In the genomic region with DNA sequence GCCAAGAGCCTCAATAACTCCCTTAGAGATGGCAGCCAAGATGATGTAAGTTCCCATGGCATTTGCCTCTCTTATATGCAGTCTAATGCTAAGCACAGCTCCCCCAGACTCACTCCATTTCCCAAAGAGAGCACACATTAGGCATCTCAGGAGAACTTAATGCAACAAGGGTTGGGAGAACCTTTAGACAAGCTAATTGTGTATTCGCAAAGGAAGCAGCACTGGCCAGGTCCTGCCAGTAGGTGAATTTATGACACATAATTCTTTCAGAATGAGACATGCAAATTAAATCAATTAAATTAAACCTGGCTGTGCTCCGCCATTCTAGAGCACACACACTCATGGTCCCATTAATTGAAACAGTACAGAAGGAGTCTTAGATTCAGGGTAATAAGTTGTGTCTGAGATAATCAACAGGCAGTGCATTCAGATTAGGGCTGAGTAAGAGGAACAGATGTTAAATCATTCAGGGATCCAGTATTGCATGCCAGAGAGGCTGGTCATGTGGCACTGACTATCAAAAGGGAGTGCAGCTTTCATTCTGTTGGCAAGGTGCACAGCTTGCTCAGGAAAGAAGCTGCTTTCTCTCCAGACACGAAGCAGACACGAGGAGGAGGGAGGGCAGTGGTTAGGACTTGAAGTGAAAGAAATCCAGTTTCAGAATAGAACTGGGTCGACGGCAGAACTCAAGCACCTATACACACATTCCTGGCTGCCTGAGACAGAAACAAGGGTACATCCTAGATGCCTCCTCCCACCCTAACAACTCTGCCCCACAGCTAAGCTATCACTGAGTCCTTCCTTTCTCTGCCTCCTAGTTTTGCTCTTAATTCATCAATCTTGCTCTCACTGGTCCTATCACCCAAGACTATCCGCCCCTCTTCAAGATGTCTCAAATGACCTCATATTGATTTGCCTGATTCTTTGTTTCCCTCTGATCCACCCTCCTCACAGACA, we compare ENCODE assay signal across 9 mouse cellular contexts.
A peak's percentile ranks its signal among the peaks of the same experiment; 100 is the strongest.
DNase-seq lines count a peak whose midpoint lies in the region; ATAC-seq lines count a peak whose summit lies in the region.
"Had no signal": no experiment of that assay in that cellular context is flagged by ENCODE, and none has a peak within 500 bp of the region (broad histone marks: within the 10 kb centered on the region; RNA-seq: fewer than 3 reads in every experiment).

No protein-coding gene starts in this region.

- WGBS in heart, embryonic 11.5 days (ENCODE audit: insufficient replicate concordance): 75% methylated on average over 7 of the region's 7 CpGs

- no peaks in the 10 kb centered on the region for H3K4me1 ChIP-seq in heart, embryonic 11.5 days (ENCODE audit: control insufficient read depth, insufficient read depth, low read length)
- H3K4me1 ChIP-seq: embryonic facial prominence, embryonic 12.5 days had no signal

- no peaks in the 10 kb centered on the region for H3K9me3 ChIP-seq in heart, embryonic 11.5 days (replicated peaks; ENCODE audit: control insufficient read depth, low read length)
- H3K9me3 ChIP-seq: embryonic facial prominence, embryonic 12.5 days had no signal

- no peak overlapping the region for H3K9ac ChIP-seq in heart, embryonic 11.5 days (ENCODE audit: low read depth, low read length)
- H3K9ac ChIP-seq: embryonic facial prominence, embryonic 12.5 days had no signal

- H3K36me3 ChIP-seq in heart, embryonic 11.5 days (ENCODE audit: control insufficient read depth, insufficient read depth, low read length): no peaks in the 10 kb centered on the region
- H3K36me3 ChIP-seq: embryonic facial prominence, embryonic 12.5 days had no signal

- intact Hi-C loops in left cerebral cortex, postnatal 25 days (cut with DNase I): loop anchor here (5.0 kb wide), 1 partner anchor 98 kb away; no protein-coding TSS in a partner anchor

- ATAC-seq in heart, embryonic 11.5 days (replicated peaks; ENCODE audit: insufficient number of reproducible peaks, low FRiP score, low TSS enrichment): no peak

- H3K4me2 ChIP-seq in heart, embryonic 11.5 days: no peak overlapping the region
- H3K4me2 ChIP-seq: embryonic facial prominence, embryonic 12.5 days had no signal

- H3K4me3 ChIP-seq in heart, embryonic 11.5 days (ENCODE audit: low read depth, low read length): no peak overlapping the region
- H3K4me3 ChIP-seq: embryonic facial prominence, embryonic 12.5 days had no signal

- DNase-seq in heart, adult 8-10 months (ENCODE audit: low spot score): peak; percentile 38
- peak; percentile 32 for DNase-seq in adrenal gland, postnatal 14 days
- DNase-seq in gastrocnemius, postnatal 25 days: peak; percentile 32
- DNase-seq in left cerebral cortex, postnatal 25 days (ENCODE audit: low spot score in 2 of 2): peak; percentile 55 to 90
- DNase-seq in retina, postnatal 1 day: no peak
- no peak for DNase-seq in kidney, postnatal 36 days
- no peak for DNase-seq in embryo, embryonic 10 days (ENCODE audit: low spot score)

- no peaks in the 10 kb centered on the region for H3K27me3 ChIP-seq in heart, embryonic 11.5 days (ENCODE audit: control insufficient read depth, insufficient read depth, low read length)
- H3K27me3 ChIP-seq: embryonic facial prominence, embryonic 12.5 days had no signal

- H3K27ac ChIP-seq in heart, embryonic 11.5 days (ENCODE audit: low read depth, low read length): no peak overlapping the region
- H3K27ac ChIP-seq: embryonic facial prominence, embryonic 12.5 days had no signal

Comparison
In these comparisons a context has a peak if more than half of its experiments do, and no peak if none do; other contexts are left out.
1. DNase-seq: peak in heart, adult 8-10 months (single experiment), adrenal gland, postnatal 14 days (single experiment), gastrocnemius, postnatal 25 days (single experiment) and left cerebral cortex, postnatal 25 days (2 of 2); none in retina, postnatal 1 day (single experiment), kidney, postnatal 36 days (0 of 2) and embryo, embryonic 10 days (single experiment).